Comparison of ENCODE assay signal across 19 mouse cellular contexts in genomic region chr19:48023726-48024125, GRCm38 (mm10).
DNase-seq lines count a peak whose midpoint lies in the region; ATAC-seq lines count a peak whose summit lies in the region.
"Had no signal": no experiment of that assay in that cellular context is flagged by ENCODE, and none has a peak within 500 bp of the region (broad histone marks: within the 10 kb centered on the region; RNA-seq: fewer than 3 reads in every experiment).

No protein-coding gene starts in this region.

- H3K9ac ChIP-seq in liver, embryonic 11.5 days (ENCODE audit: low read depth, low read length) = no peak overlapping the region
- no peak overlapping the region for H3K9ac ChIP-seq in heart, embryonic 12.5 days
- H3K9ac ChIP-seq: kidney, embryonic 15.5 days; limb, embryonic 12.5 days; liver, embryonic 13.5 days; lung, embryonic 15.5 days had no signal

- H3K9me3 ChIP-seq in liver, embryonic 11.5 days (ENCODE audit: control insufficient read depth, low read length) = no peaks in the 10 kb centered on the region
- H3K9me3 ChIP-seq in heart, embryonic 12.5 days (replicated peaks) = no peaks in the 10 kb centered on the region
- H3K9me3 ChIP-seq: hindbrain, embryonic 10.5 days; kidney, embryonic 15.5 days; limb, embryonic 12.5 days; liver, embryonic 13.5 days; lung, embryonic 15.5 days; midbrain, embryonic 10.5 days had no signal

- no peak overlapping the region for H3K4me2 ChIP-seq in liver, embryonic 11.5 days
- H3K4me2 ChIP-seq in heart, embryonic 12.5 days = no peak overlapping the region
- H3K4me2 ChIP-seq: kidney, embryonic 15.5 days; limb, embryonic 12.5 days; liver, embryonic 13.5 days; lung, embryonic 15.5 days had no signal

- H3K27me3 ChIP-seq in liver, embryonic 11.5 days (replicated peaks; ENCODE audit: control insufficient read depth, insufficient read depth, low read length) = no peaks in the 10 kb centered on the region
- H3K27me3 ChIP-seq in heart, embryonic 12.5 days (replicated peaks) = 0 out of 2 replicates have a peak, but pooled peaks cover 8% of the 10 kb centered on the region
- H3K27me3 ChIP-seq: kidney, embryonic 15.5 days; liver, embryonic 13.5 days; lung, embryonic 15.5 days had no signal

- H3K4me1 ChIP-seq in liver, embryonic 11.5 days (replicated peaks; ENCODE audit: control insufficient read depth, insufficient read depth, low read length) = no peaks in the 10 kb centered on the region
- peaks cover 18% of the 10 kb centered on the region for H3K4me1 ChIP-seq in heart, embryonic 12.5 days (replicated peaks)
- H3K4me1 ChIP-seq: kidney, embryonic 15.5 days; liver, embryonic 13.5 days; lung, embryonic 15.5 days had no signal

- 50% methylated on average over 10 of the region's 10 CpGs for WGBS in liver, embryonic 11.5 days
- 77% methylated on average over 10 of the region's 10 CpGs for WGBS in heart, embryonic 12.5 days

- no peak overlapping the region for H3K4me3 ChIP-seq in liver, embryonic 11.5 days (ENCODE audit: low read depth, low read length)
- H3K4me3 ChIP-seq in heart, embryonic 12.5 days = no peak overlapping the region
- H3K4me3 ChIP-seq: hindbrain, embryonic 10.5 days; kidney, embryonic 15.5 days; limb, embryonic 12.5 days; liver, embryonic 13.5 days; lung, embryonic 15.5 days; midbrain, embryonic 10.5 days had no signal

- DNase-seq in 416B (ENCODE audit: low read depth) = peak; percentile 86
- DNase-seq in T-cell, adult 2 months (ENCODE audit: low spot score) = peak; percentile 57
- peak; percentile 17 to 28 for DNase-seq in thymus, postnatal 10 days (ENCODE audit: low spot score in 2 of 2)
- no peak for DNase-seq in liver, embryonic 11.5 days (ENCODE audit: low spot score)
- no peak for DNase-seq in heart, postnatal 25 days (ENCODE audit: low spot score)
- DNase-seq: adrenal gland, postnatal 10 days; cerebellum, adult 9-11 months; liver, embryonic 13.5 days; lung, postnatal 4 days; right cerebral cortex, adult 18-20 months had no signal

- intact Hi-C loops in heart, postnatal 25 days (cut with DNase I) = no loop called here

- H3K36me3 ChIP-seq in liver, embryonic 11.5 days (ENCODE audit: control insufficient read depth, insufficient read depth, low read length) = no peaks in the 10 kb centered on the region
- H3K36me3 ChIP-seq in heart, embryonic 12.5 days = no peaks in the 10 kb centered on the region
- H3K36me3 ChIP-seq: hindbrain, embryonic 10.5 days; kidney, embryonic 15.5 days; limb, embryonic 12.5 days; liver, embryonic 13.5 days; lung, embryonic 15.5 days; midbrain, embryonic 10.5 days had no signal

- H3K27ac ChIP-seq in liver, embryonic 11.5 days (ENCODE audit: low read depth, low read length) = no peak overlapping the region
- no peak overlapping the region for H3K27ac ChIP-seq in heart, embryonic 12.5 days (ENCODE audit: poor library complexity, severe bottlenecking)
- H3K27ac ChIP-seq: hindbrain, embryonic 10.5 days; kidney, embryonic 15.5 days; limb, embryonic 12.5 days; liver, embryonic 13.5 days; lung, embryonic 15.5 days; midbrain, embryonic 10.5 days had no signal

- ATAC-seq in inflammation-experienced regulatory T-cells, adult 6 months = peak; percentile 38
- no peak for ATAC-seq in erythroid progenitor cell, adult 5-6 weeks (replicated peaks; ENCODE audit: low FRiP score, poor library complexity, severe bottlenecking)
- no peak for ATAC-seq in liver, embryonic 11.5 days (replicated peaks; ENCODE audit: low FRiP score)
- ATAC-seq in heart, embryonic 12.5 days (ENCODE audit: insufficient number of reproducible peaks, low FRiP score) = no peak
- ATAC-seq: forebrain, embryonic 16.5 days had no signal

Comparison
In these comparisons a context has a peak if more than half of its experiments do, and no peak if none do; other contexts are left out.
1. DNase-seq: peak in 416B (single experiment), T-cell, adult 2 months (single experiment) and thymus, postnatal 10 days (2 of 2); none in liver, embryonic 11.5 days (single experiment) and heart, postnatal 25 days (single experiment).